Mouse (Mus musculus) stomach, postnatal 0 days (tissue): ENCODE data around the gene Scyl2.

Experiments used
- CTCF ChIP-seq: IDR thresholded peaks from 2 replicates; pipeline ENCODE4 v1.5.1; 2016; ENCODE audit warnings: antibody characterized with exemption, low read depth, mild to moderate bottlenecking, moderate library complexity
- EP300 ChIP-seq: optimal IDR thresholded peaks from 2 replicates; pipeline ENCODE3; 2016; ENCODE audit warnings: antibody characterized with exemption

GRCm38 (mm10) chr10:89682157-89682556, 3.9 kb downstream of the Scyl2 start:
- TF ChIP-seq CTCF (no peak), EP300 (no peak)
